12 mouse cellular contexts compared by ENCODE assay signal in genomic region chr8:121454737-121455136, GRCm38 (mm10).
"Had no signal": no experiment of that assay in that cellular context is flagged by ENCODE, and none has a peak within 500 bp of the region (broad histone marks: within the 10 kb centered on the region; RNA-seq: fewer than 3 reads in every experiment).

No protein-coding gene starts in this region.

- DNase-seq: kidney, adult 8-10 months; kidney, postnatal 4 days; left cerebral cortex, postnatal 4 days; liver; lung, adult 18-20 months; lung, postnatal 10 days; lung, postnatal 36 days; right cerebral cortex, adult 18-20 months; right cerebral cortex, postnatal 14 days; right cerebral cortex, postnatal 4 days; thymus, adult 18-20 months; thymus, postnatal 36 days had no signal
